In the genomic region with DNA sequence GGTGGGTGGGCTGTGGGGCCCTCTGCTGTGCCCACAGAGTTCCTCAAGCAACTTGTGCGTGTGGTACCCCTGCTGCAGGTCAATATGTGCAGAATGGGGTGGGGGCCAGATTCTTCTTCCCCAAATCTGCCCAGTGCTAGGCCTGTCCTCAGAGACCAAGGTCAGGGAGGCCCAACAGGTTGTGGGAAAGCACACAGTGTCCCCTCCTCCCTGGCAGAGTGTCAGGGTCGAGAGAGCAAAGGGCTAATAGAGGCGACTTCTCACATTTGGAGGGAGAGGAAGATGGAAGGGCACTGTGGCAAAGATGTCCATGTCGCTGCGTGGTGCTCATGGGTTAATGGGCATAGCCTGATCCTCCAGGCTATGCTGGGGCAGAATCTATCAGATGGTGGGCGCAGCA, we compare ENCODE assay signal across 17 mouse cellular contexts. TPM values are rescaled to one million over a fixed set of nuclear protein-coding genes. Genes with fewer than 3 reads are reported as not detected.
DNase-seq lines count a peak whose midpoint lies in the region; ATAC-seq and TF ChIP-seq lines count a peak whose summit lies in the region.
"Had no signal": no experiment of that assay in that cellular context is flagged by ENCODE, and none has a peak within 500 bp of the region (broad histone marks: within the 10 kb centered on the region; RNA-seq: fewer than 3 reads in every experiment).

No protein-coding gene starts in this region.

- no peak overlapping the region for H3K4me3 ChIP-seq in embryonic facial prominence, embryonic 11.5 days (ENCODE audit: low read depth, low read length)
- H3K4me3 ChIP-seq in embryonic facial prominence, embryonic 10.5 days, result no peak overlapping the region
- H3K4me3 ChIP-seq in hindbrain, embryonic 13.5 days, result no peak overlapping the region
- no peak overlapping the region for H3K4me3 ChIP-seq in hindbrain, embryonic 12.5 days
- no peak overlapping the region for H3K4me3 ChIP-seq in left cerebral cortex, adult 2 months
- H3K4me3 ChIP-seq in stomach, embryonic 16.5 days (replicated peaks; ENCODE audit: low read length), result no peak overlapping the region
- H3K4me3 ChIP-seq in forebrain, embryonic 16.5 days (replicated peaks; ENCODE audit: low read length), result no peak overlapping the region
- H3K4me3 ChIP-seq: embryonic facial prominence, embryonic 15.5 days; midbrain, embryonic 12.5 days had no signal

- TF ChIP-seq CTCF in left cerebral cortex, adult 2 months (IDR thresholded peaks at IDR 0.05), result no peak

- no peaks in the 10 kb centered on the region for H3K27me3 ChIP-seq in embryonic facial prominence, embryonic 11.5 days (ENCODE audit: control insufficient read depth, insufficient read depth, low read length)
- no peaks in the 10 kb centered on the region for H3K27me3 ChIP-seq in embryonic facial prominence, embryonic 10.5 days (replicated peaks; ENCODE audit: low read depth, poor library complexity, severe bottlenecking)
- no peaks in the 10 kb centered on the region for H3K27me3 ChIP-seq in hindbrain, embryonic 13.5 days
- H3K27me3 ChIP-seq in hindbrain, embryonic 12.5 days, result no peaks in the 10 kb centered on the region
- H3K27me3 ChIP-seq in stomach, embryonic 16.5 days (ENCODE audit: control insufficient read depth, insufficient read depth, low read length), result no peaks in the 10 kb centered on the region
- H3K27me3 ChIP-seq in forebrain, embryonic 16.5 days (replicated peaks; ENCODE audit: control insufficient read depth, insufficient read depth, low read length), result no peaks in the 10 kb centered on the region
- H3K27me3 ChIP-seq: embryonic facial prominence, embryonic 15.5 days; midbrain, embryonic 12.5 days had no signal

- no peak for DNase-seq in embryonic facial prominence, embryonic 11.5 days (ENCODE audit: low spot score)
- DNase-seq in embryonic facial prominence, embryonic 10.5 days (ENCODE audit: low spot score), result no peak
- no peak for DNase-seq in left cerebral cortex, adult 2 months (ENCODE audit: extremely low spot score in 1 of 2, low spot score in 2 of 2)
- DNase-seq in left cerebral cortex, postnatal 36 days (ENCODE audit: low spot score in 2 of 2), result no peak
- DNase-seq: cerebellum, postnatal 10 days; spleen, adult 18-20 months had no signal

- peak overlapping the region; percentile 25; the same call in 1 of the 2 replicates for H3K9ac ChIP-seq in embryonic facial prominence, embryonic 11.5 days (replicated peaks; ENCODE audit: low read length)
- H3K9ac ChIP-seq in hindbrain, embryonic 13.5 days, result 0 out of 2 replicates have a peak overlapping the region, but pooled peaks have one; percentile 39
- H3K9ac ChIP-seq in hindbrain, embryonic 12.5 days, result no peak overlapping the region
- no peak overlapping the region for H3K9ac ChIP-seq in stomach, embryonic 16.5 days (ENCODE audit: low read length)
- no peak overlapping the region for H3K9ac ChIP-seq in forebrain, embryonic 16.5 days (replicated peaks; ENCODE audit: low read depth, low read length)
- H3K9ac ChIP-seq: embryonic facial prominence, embryonic 15.5 days; midbrain, embryonic 12.5 days had no signal

- WGBS in embryonic facial prominence, embryonic 11.5 days, result 72% methylated on average over 6 of the region's 6 CpGs
- 80% methylated on average over 6 of the region's 6 CpGs for WGBS in embryonic facial prominence, embryonic 10.5 days
- 84% methylated on average over 6 of the region's 6 CpGs for WGBS in hindbrain, embryonic 13.5 days
- 81% methylated on average over 6 of the region's 6 CpGs for WGBS in hindbrain, embryonic 12.5 days
- 69% methylated on average over 6 of the region's 6 CpGs for WGBS in stomach, embryonic 16.5 days
- WGBS in forebrain, embryonic 16.5 days, result 66% methylated on average over 6 of the region's 6 CpGs

- H3K4me2 ChIP-seq in embryonic facial prominence, embryonic 11.5 days (ENCODE audit: low read depth, low read length), result no peak overlapping the region
- no peak overlapping the region for H3K4me2 ChIP-seq in hindbrain, embryonic 13.5 days
- H3K4me2 ChIP-seq in hindbrain, embryonic 12.5 days (replicated peaks), result no peak overlapping the region
- H3K4me2 ChIP-seq in stomach, embryonic 16.5 days (ENCODE audit: low read depth, low read length), result no peak overlapping the region
- H3K4me2 ChIP-seq in forebrain, embryonic 16.5 days (ENCODE audit: low read length), result no peak overlapping the region
- H3K4me2 ChIP-seq: embryonic facial prominence, embryonic 15.5 days; liver, embryonic 11.5 days; midbrain, embryonic 12.5 days had no signal

- intact Hi-C loops in left cerebral cortex, adult 2 months (cut with DNase I), result no loop called here
- intact Hi-C loops in left cerebral cortex, postnatal 36 days (cut with DNase I), result no loop called here

- H3K36me3 ChIP-seq in embryonic facial prominence, embryonic 11.5 days (replicated peaks; ENCODE audit: control insufficient read depth, insufficient read depth, low read depth, low read length), result no peaks in the 10 kb centered on the region
- H3K36me3 ChIP-seq in embryonic facial prominence, embryonic 10.5 days (replicated peaks), result peaks cover 13% of the 10 kb centered on the region
- no peaks in the 10 kb centered on the region for H3K36me3 ChIP-seq in hindbrain, embryonic 13.5 days
- H3K36me3 ChIP-seq in hindbrain, embryonic 12.5 days, result no peaks in the 10 kb centered on the region
- no peaks in the 10 kb centered on the region for H3K36me3 ChIP-seq in stomach, embryonic 16.5 days (ENCODE audit: control insufficient read depth, insufficient read depth, low read length)
- H3K36me3 ChIP-seq in forebrain, embryonic 16.5 days (ENCODE audit: control insufficient read depth, insufficient read depth), result no peaks in the 10 kb centered on the region
- H3K36me3 ChIP-seq: embryonic facial prominence, embryonic 15.5 days; midbrain, embryonic 12.5 days had no signal

- no peak for ATAC-seq in embryonic facial prominence, embryonic 11.5 days (replicated peaks; ENCODE audit: insufficient number of reproducible peaks, low FRiP score, low TSS enrichment, low read depth)
- no peak for ATAC-seq in hindbrain, embryonic 13.5 days (ENCODE audit: low FRiP score)
- no peak for ATAC-seq in hindbrain, embryonic 12.5 days (ENCODE audit: low FRiP score)
- ATAC-seq in stomach, embryonic 16.5 days (ENCODE audit: insufficient read depth, low FRiP score), result no peak
- no peak for ATAC-seq in forebrain, embryonic 16.5 days

- no peaks in the 10 kb centered on the region for H3K9me3 ChIP-seq in embryonic facial prominence, embryonic 11.5 days (replicated peaks; ENCODE audit: control insufficient read depth, low read length)
- H3K9me3 ChIP-seq in embryonic facial prominence, embryonic 10.5 days, result no peaks in the 10 kb centered on the region
- no peaks in the 10 kb centered on the region for H3K9me3 ChIP-seq in hindbrain, embryonic 13.5 days
- H3K9me3 ChIP-seq in hindbrain, embryonic 12.5 days (replicated peaks), result no peaks in the 10 kb centered on the region
- H3K9me3 ChIP-seq in stomach, embryonic 16.5 days (replicated peaks; ENCODE audit: control insufficient read depth, low read length), result no peaks in the 10 kb centered on the region
- no peaks in the 10 kb centered on the region for H3K9me3 ChIP-seq in forebrain, embryonic 16.5 days (ENCODE audit: control insufficient read depth, low read length)
- H3K9me3 ChIP-seq: embryonic facial prominence, embryonic 15.5 days; midbrain, embryonic 12.5 days had no signal

- H3K27ac ChIP-seq in embryonic facial prominence, embryonic 11.5 days (replicated peaks; ENCODE audit: low read depth, low read length), result no peak overlapping the region
- H3K27ac ChIP-seq in embryonic facial prominence, embryonic 10.5 days (replicated peaks), result no peak overlapping the region; the same call in 1 of the 2 replicates
- H3K27ac ChIP-seq in hindbrain, embryonic 13.5 days, result 0 out of 2 replicates have a peak overlapping the region, but pooled peaks have one; percentile 52
- H3K27ac ChIP-seq in hindbrain, embryonic 12.5 days, result no peak overlapping the region
- H3K27ac ChIP-seq in left cerebral cortex, adult 2 months, result peak overlapping the region; percentile 24
- peak overlapping the region; percentile 43 for H3K27ac ChIP-seq in stomach, embryonic 16.5 days (ENCODE audit: low read length)
- H3K27ac ChIP-seq in forebrain, embryonic 16.5 days (ENCODE audit: low read length), result no peak overlapping the region
- H3K27ac ChIP-seq: embryonic facial prominence, embryonic 15.5 days; midbrain, embryonic 12.5 days had no signal

- H3K4me1 ChIP-seq in embryonic facial prominence, embryonic 11.5 days (ENCODE audit: control insufficient read depth, insufficient read depth, low read length), result peaks cover 8% of the 10 kb centered on the region
- H3K4me1 ChIP-seq in embryonic facial prominence, embryonic 10.5 days, result peaks cover 74% of the 10 kb centered on the region
- peaks cover 32% of the 10 kb centered on the region for H3K4me1 ChIP-seq in hindbrain, embryonic 13.5 days (replicated peaks)
- peaks cover 32% of the 10 kb centered on the region for H3K4me1 ChIP-seq in hindbrain, embryonic 12.5 days
- H3K4me1 ChIP-seq in stomach, embryonic 16.5 days (ENCODE audit: control insufficient read depth, insufficient read depth, low read length), result peaks cover 31% of the 10 kb centered on the region; the same call in 1 of the 2 replicates
- peaks cover 6% of the 10 kb centered on the region; the same call in 1 of the 2 replicates for H3K4me1 ChIP-seq in forebrain, embryonic 16.5 days (replicated peaks; ENCODE audit: control insufficient read depth, insufficient read depth, low read length)

RNA-seq across cellular contexts. Expression of a gene that starts 7.8 kb away (rescaled TPM):
- 68.8 and 70.4 TPM in 2 replicates for polyA plus RNA-seq in embryonic facial prominence, embryonic 11.5 days (2014; fragmentation: Nextera tagmentation; extraction: Ambion mirVana)
- 67.5 TPM in 2 replicates for polyA plus RNA-seq in embryonic facial prominence, embryonic 10.5 days (2016; fragmentation: Nextera tagmentation; extraction: Ambion mirVana)
- 85.3 and 85.4 TPM in 2 replicates for polyA plus RNA-seq in hindbrain, embryonic 13.5 days (2015; fragmentation: Nextera tagmentation; extraction: Ambion mirVana)
- 79.0 and 87.1 TPM in 2 replicates for polyA plus RNA-seq in hindbrain, embryonic 12.5 days (2016; fragmentation: Nextera tagmentation; extraction: Ambion mirVana)
- 10 to 100 TPM; 35.3 to 35.9 TPM for total RNA-seq in left cerebral cortex, adult 2 months (2021)
- total RNA-seq in left cerebral cortex, postnatal 36 days (2021), result 10 to 100 TPM; 36.7 to 43.5 TPM
- polyA plus RNA-seq in stomach, embryonic 16.5 days (2015; fragmentation: Nextera tagmentation; extraction: Ambion mirVana), result 56.2 and 57.3 TPM in 2 replicates
- 94.1 and 105 TPM in 2 replicates for polyA plus RNA-seq in forebrain, embryonic 16.5 days (2015; fragmentation: Nextera tagmentation; extraction: Ambion mirVana)

RNA-seq across cellular contexts. Expression of a gene that starts 40.8 kb away (rescaled TPM):
- polyA plus RNA-seq in embryonic facial prominence, embryonic 11.5 days (2014; fragmentation: Nextera tagmentation; extraction: Ambion mirVana), result 58.5 and 61.2 TPM in 2 replicates
- polyA plus RNA-seq in embryonic facial prominence, embryonic 10.5 days (2016; fragmentation: Nextera tagmentation; extraction: Ambion mirVana), result 53.2 and 54.5 TPM in 2 replicates
- polyA plus RNA-seq in hindbrain, embryonic 13.5 days (2015; fragmentation: Nextera tagmentation; extraction: Ambion mirVana), result 42.4 and 45.1 TPM in 2 replicates
- 46.7 and 46.8 TPM in 2 replicates for polyA plus RNA-seq in hindbrain, embryonic 12.5 days (2016; fragmentation: Nextera tagmentation; extraction: Ambion mirVana)
- total RNA-seq in left cerebral cortex, adult 2 months (2021), result 10 to 100 TPM; 16.8 to 17.6 TPM
- total RNA-seq in left cerebral cortex, postnatal 36 days (2021), result 10 to 100 TPM; 16.8 to 17.4 TPM
- polyA plus RNA-seq in stomach, embryonic 16.5 days (2015; fragmentation: Nextera tagmentation; extraction: Ambion mirVana), result 33.3 and 35.9 TPM in 2 replicates
- polyA plus RNA-seq in forebrain, embryonic 16.5 days (2015; fragmentation: Nextera tagmentation; extraction: Ambion mirVana), result 47.3 and 51.7 TPM in 2 replicates

RNA-seq across cellular contexts. Expression of a gene that starts 40.8 kb away (rescaled TPM):
- 12.2 and 12.3 TPM in 2 replicates for polyA plus RNA-seq in embryonic facial prominence, embryonic 11.5 days (2014; fragmentation: Nextera tagmentation; extraction: Ambion mirVana)
- 14.5 and 15.0 TPM in 2 replicates for polyA plus RNA-seq in embryonic facial prominence, embryonic 10.5 days (2016; fragmentation: Nextera tagmentation; extraction: Ambion mirVana)
- 9.2 and 10.3 TPM in 2 replicates for polyA plus RNA-seq in hindbrain, embryonic 13.5 days (2015; fragmentation: Nextera tagmentation; extraction: Ambion mirVana)
- 12.1 and 13.8 TPM in 2 replicates for polyA plus RNA-seq in hindbrain, embryonic 12.5 days (2016; fragmentation: Nextera tagmentation; extraction: Ambion mirVana)
- total RNA-seq in left cerebral cortex, adult 2 months (2021), result 10 to 100 TPM in 1 of 2 experiments, 1 to 10 TPM in 1; 9.9 to 12.8 TPM
- total RNA-seq in left cerebral cortex, postnatal 36 days (2021), result 1 to 10 TPM; 9.1 to 9.8 TPM
- polyA plus RNA-seq in stomach, embryonic 16.5 days (2015; fragmentation: Nextera tagmentation; extraction: Ambion mirVana), result 9.3 and 9.6 TPM in 2 replicates
- polyA plus RNA-seq in forebrain, embryonic 16.5 days (2015; fragmentation: Nextera tagmentation; extraction: Ambion mirVana), result 10.9 and 11.1 TPM in 2 replicates

RNA-seq across cellular contexts. Expression of a gene that starts 48.6 kb away (rescaled TPM):
- polyA plus RNA-seq in embryonic facial prominence, embryonic 11.5 days (2014; fragmentation: Nextera tagmentation; extraction: Ambion mirVana), result not detected in 2 replicates
- 0.26 and 0.77 TPM in 2 replicates for polyA plus RNA-seq in embryonic facial prominence, embryonic 10.5 days (2016; fragmentation: Nextera tagmentation; extraction: Ambion mirVana)
- polyA plus RNA-seq in hindbrain, embryonic 13.5 days (2015; fragmentation: Nextera tagmentation; extraction: Ambion mirVana), result 0.69 TPM in 1 of 2 replicates, not detected in the other
- polyA plus RNA-seq in hindbrain, embryonic 12.5 days (2016; fragmentation: Nextera tagmentation; extraction: Ambion mirVana), result 0.37 and 0.40 TPM in 2 replicates
- not detected for total RNA-seq in left cerebral cortex, adult 2 months (2021)
- not detected for total RNA-seq in left cerebral cortex, postnatal 36 days (2021)
- polyA plus RNA-seq in stomach, embryonic 16.5 days (2015; fragmentation: Nextera tagmentation; extraction: Ambion mirVana), result 0.39 and 0.40 TPM in 2 replicates
- 0.57 TPM in 1 of 2 replicates, not detected in the other for polyA plus RNA-seq in forebrain, embryonic 16.5 days (2015; fragmentation: Nextera tagmentation; extraction: Ambion mirVana)
- total RNA-seq: adrenal gland, adult 18-20 months; gastrocnemius, postnatal 4 days; layer of hippocampus, postnatal 10 days had no signal
- polyA plus RNA-seq: liver, embryonic 11.5 days; lung, postnatal 0 days had no signal

Comparison
In these comparisons a context has a peak if more than half of its experiments do, and no peak if none do; other contexts are left out.
1. H3K27ac ChIP-seq: peak in hindbrain, embryonic 13.5 days (single experiment), left cerebral cortex, adult 2 months (single experiment) and stomach, embryonic 16.5 days (single experiment); none in embryonic facial prominence, embryonic 11.5 days (single experiment), embryonic facial prominence, embryonic 10.5 days (single experiment), hindbrain, embryonic 12.5 days (single experiment) and forebrain, embryonic 16.5 days (single experiment).
2. H3K9ac ChIP-seq: peak in embryonic facial prominence, embryonic 11.5 days (single experiment) and hindbrain, embryonic 13.5 days (single experiment); none in hindbrain, embryonic 12.5 days (single experiment), stomach, embryonic 16.5 days (single experiment) and forebrain, embryonic 16.5 days (single experiment).